Mouse (Mus musculus): Measurements from ENCODE around the gene Farp1.
A peak's percentile ranks its signal among the peaks of the same experiment; 100 is the strongest.

Farp1 gene

DNA sequence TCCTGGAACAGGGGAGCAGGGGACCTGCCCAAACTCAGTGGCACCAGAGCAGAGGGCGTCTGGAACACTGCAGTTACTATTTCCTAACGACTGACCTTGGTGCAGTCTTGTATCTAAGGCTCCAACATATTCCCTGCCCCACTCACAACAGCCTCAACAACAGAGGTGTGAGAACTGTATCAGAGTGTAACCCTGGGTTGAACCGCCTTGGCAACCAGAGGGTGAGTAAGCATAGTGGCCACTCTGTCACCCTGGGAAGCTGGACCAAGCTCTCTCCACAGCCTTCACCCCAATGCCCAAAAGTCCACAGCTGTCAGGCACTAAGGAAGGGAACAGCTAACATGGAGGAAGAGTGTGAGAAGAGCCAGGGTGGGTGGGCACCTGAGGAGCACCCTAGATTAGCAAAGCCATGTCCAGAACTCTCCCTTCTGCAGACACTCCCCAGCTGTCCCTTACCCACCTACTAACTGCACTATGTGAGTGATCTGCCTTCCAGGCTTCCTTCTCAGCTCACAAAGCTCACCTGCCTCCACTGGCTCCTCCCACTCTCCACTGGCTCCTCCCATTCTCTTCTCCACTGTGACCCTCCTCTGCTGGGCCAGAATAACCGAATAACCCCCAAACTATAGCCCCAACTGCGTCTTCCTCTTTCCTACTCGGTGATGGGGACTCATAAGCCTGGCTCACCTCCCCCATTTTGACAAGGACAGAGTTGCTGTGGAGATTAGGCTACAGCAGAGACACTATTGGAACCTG, 275.5 kb downstream of the Farp1 start:
- no peak for DNase-seq (ENCODE audit: low read depth, low spot score)

DNA sequence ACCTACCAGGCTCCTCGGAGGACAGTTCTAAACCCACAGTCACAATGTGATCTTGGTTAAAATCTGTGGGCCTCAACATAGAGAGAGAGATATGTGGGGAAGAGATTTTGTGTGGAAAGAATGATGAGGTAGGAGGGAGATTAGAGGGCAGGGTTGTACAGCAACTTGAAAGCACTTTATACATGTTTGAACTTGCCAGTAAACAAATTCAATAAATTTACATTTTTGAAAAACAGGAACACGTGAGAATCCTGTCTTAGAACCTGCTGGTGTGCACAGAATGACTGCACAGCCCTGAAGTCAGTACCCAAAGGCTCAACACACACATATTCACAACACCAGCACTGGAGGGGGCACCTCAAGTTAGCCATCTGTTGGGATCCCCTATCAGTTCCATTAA, 276.1 kb downstream of the Farp1 start:
- DNase-seq (ENCODE audit: low read depth, low spot score) = no peak

DNA sequence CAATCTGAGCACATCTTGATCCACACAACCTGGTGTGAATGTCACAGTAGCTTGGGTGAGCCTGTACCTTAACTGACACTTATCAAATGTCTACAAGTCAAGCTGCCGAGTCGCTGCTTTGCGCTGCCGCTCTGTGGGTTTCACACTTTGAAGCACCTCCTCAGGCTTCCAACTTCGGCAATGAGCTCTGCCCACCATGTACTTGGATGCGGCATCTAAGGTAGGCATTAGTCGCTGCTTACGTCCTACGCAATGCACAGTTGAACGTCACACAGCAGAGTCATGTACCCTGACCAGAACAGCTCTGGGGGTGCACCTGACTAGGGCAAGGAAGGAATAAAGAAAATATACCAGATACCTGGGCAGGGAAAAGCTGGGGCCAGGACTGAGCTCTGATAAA, 278.3 kb downstream of the Farp1 start:
- no peak for DNase-seq (ENCODE audit: low read depth, low spot score)

- no peak for DNase-seq (ENCODE audit: low read depth, low spot score)
Measured at GRCm38 (mm10) chr14:121314934-121315333, 279.9 kb downstream of the Farp1 start.

- no peak for DNase-seq (ENCODE audit: low read depth, low spot score)
Measured at GRCm38 (mm10) chr14:121316136-121316535, 281.1 kb downstream of the Farp1 start.

GRCm38 (mm10) chr14:121316631-121317311, 281.8 kb downstream of the Farp1 start:
- no peak for DNase-seq (ENCODE audit: low read depth, low spot score)

DNA sequence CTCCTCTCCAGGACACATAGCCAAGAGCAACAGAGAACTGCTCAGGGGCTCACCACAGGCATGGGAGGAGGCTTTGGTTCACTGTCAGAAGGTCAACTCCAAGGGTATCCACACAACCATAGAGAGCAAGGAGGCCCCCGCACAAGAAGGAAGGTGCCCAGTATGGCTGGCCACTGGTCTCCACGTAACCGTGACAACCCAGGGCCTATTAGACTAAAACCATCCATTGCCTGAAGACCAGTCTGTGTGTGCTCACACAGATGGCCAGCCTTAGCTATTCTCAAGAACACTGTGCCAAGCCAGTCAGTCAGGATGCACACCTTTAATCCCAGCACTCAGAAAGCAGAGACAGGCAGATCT, 282.3 kb downstream of the Farp1 start:
- no peak for DNase-seq (ENCODE audit: low read depth, low spot score)

DNA sequence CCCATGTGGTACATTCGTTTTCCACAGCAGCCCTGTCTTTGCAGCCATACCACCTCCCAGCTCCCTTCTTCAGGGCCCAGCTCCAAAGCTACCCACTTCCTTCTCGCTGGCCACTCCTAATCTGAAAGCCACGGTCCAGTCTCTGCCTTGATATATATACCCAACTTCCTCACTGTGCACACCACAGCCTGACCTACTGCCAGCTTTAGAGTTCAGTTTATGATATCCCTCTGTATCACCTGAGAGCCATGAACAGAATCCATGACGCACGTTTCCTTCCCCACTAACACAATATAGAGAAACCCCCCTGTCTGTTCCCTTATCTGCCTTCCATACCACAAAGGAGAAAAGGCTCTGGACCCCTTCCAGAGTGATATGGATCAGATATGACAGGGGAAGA, 283.4 kb downstream of the Farp1 start:
- no peak for DNase-seq (ENCODE audit: low read depth, low spot score)

DNA sequence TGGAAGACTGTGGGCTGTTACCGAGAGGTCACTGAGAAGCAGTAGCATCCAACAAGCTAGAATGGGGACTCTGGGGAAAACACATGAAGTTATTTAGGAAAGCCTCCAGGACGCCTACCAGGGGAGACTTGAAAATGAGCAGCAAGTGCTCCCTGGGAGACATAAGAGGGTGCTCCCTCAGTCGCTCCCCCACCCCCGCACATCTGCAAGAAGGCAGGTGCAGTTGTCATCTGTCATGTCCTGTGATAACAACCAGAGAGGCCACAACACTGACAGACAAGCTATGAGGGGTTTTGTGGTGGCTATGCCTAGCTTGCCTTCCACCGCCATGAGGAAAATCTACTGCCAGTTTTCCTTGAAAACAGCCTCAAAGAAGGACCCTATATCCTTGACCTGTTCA, 287.1 kb downstream of the Farp1 start:
- DNase-seq (ENCODE audit: low read depth, low spot score) = no peak

DNA sequence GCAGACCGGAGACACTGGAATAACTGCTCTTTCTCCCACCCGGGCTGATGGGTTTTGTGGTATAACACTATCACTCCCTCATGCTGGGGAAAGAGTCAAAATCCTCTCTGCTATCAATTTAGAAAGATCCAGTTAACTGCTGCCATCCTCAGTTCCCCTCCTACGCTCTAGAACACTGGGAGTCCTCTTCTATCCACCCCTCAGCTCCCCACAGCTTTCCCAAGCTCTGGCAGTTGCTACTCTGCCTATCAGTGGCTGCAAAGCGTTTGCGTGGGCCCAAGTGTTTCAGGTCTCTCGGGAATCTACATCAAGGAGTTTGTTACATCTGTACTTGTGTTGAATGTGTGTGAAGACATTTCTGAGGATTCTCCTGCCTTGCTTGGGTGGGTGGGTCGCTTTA, 287.6 kb downstream of the Farp1 start:
- DNase-seq (ENCODE audit: low read depth, low spot score) = no peak

DNA sequence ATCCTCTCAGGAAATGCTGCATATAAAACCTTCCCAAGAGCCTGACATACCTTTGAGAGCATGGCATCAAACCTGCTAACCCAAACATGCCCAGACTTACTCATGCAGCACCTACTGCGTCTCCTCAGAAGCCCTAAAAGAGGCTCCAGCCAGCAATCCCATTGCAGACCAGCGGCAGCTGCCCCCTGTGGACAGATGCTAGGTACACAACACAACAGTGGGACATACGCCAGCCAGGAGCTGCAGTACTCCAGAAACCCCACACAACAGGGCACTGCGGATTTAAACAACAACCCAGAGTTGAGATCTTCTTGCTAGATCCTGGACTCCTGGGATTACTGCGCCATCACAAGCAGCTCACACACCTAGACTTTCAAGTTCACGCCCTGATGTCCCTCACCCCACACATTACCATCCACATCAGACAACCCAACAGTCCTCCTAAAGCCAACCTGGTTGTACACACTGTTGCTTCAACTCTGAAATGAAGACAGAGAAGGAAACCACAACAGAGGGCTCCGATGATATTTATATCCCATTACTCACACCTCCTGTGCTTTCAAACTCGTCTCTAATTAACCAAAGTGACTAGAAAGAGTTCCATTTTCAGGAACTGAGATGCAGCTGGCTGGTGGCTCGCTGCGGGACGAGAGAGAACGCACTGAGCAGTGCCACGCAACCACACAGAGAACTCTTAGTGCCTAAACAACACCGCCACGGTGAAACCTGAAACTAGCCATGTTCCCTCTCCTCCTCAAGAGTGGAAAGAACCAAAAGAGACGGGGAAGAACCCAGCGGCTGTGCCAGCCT, 289.7 kb downstream of the Farp1 start:
- peak; percentile 67 for DNase-seq (ENCODE audit: low read depth, low spot score)

- no peak for DNase-seq (ENCODE audit: low read depth, low spot score)
Measured at GRCm38 (mm10) chr14:121326432-121326831, 291.4 kb downstream of the Farp1 start.

DNA sequence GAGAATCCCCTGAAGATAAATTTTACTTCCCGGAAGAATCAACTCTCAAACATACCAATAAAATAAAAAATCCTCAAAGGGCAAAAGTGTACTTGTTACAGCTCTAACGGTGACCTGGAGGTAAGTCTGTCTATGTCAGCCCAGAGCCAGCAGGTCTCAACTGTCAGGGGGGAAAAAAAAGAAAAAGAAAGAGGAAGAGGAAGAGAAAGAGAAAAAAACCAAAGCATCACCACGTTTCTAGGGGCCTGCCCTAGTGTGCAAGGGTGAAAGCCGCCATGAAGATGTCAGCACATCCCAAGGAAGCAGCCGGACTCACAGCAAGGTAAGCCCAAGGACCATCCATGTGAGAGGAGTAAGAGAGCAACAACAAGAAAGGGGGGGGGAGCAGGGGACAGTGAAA, 293.9 kb downstream of the Farp1 start:
- DNase-seq (ENCODE audit: low read depth, low spot score) = peak; percentile 16

DNA sequence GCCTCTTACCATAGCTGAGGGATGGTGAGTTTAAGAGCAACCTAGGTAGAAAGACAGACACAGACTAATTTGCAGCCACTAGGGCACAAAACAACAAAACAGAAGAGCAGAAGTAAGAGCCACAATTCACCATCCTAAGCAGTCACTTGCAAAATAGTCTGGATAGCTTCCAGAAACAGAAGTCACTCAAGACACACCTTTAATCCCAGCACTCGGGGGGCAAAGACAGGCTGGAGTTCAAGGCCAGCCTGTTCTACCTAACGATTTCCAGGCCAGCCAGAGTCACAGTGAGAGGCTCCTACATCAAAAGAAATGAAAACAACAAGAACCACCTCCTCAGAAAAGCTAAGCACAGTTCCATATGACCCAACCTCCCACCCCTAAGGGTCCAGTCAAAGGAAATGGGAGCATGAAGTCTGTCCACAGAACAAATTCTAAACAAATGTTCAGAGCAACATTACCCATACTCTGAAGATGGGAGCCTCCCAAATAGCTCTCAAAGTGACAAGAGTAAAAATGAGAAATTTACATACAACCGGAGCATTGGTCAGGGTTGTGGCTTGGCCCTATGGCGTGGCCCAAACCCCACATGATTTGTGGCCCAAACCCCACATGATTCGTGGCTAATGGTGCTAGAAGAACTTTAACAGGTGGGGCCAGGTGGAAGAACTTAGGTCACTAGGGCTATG, 294.5 kb downstream of the Farp1 start:
- no peak for DNase-seq (ENCODE audit: low read depth, low spot score)

DNA sequence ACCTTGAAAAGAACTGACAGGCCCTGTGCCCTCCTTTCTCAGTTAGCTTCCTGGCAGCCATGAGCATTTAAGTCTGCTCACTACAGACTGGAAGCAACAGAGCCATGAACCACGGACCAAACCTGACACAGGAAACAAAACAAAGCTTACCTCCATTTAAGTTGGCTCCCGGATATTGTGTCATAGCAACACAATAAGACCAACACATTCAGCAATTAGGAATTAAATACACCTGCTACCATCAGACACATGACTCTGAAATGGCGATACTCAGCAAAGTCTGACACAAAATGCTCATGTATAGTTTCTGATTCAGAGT, 295.0 kb downstream of the Farp1 start:
- DNase-seq (ENCODE audit: low read depth, low spot score) = no peak
